Mouse (Mus musculus) intestine, embryonic 14.5 days (tissue): ENCODE results near the gene Fam120a. TPM values are rescaled to one million over a fixed set of nuclear protein-coding genes. Genes with fewer than 3 reads are reported as not detected.

ENCODE experiments used
- ATAC-seq: fragments of 200-750 bp; cut with Nextera tagmentation; replicated peaks from 2 replicates; pipeline ENCODE4 v1.8.0; 2017; ENCODE audit warnings: low read depth, moderate number of reproducible peaks, moderate TSS enrichment, moderate library complexity; ENCODE audit not compliant: low FRiP score, low TSS enrichment
- DNase-seq: peaks from one replicate; pipeline ENCODE4 v3.0.0-alpha.2; 2018; ENCODE audit warnings: low spot score
- H3K27ac ChIP-seq: fragments of 300-500 bp; sonication (generic); 2 replicates; pipeline ENCODE4 v1.5.1; 2014; ENCODE audit warnings: low read depth, mild to moderate bottlenecking, control low read depth
- H3K27me3 ChIP-seq: fragments of 300-500 bp; sonication (generic); replicated peaks from 2 replicates; pipeline ENCODE4 v1.6.1; 2014; ENCODE audit warnings: low read length, control low read depth; ENCODE audit not compliant: control insufficient read depth, insufficient read depth
- H3K36me3 ChIP-seq: fragments of 300-500 bp; sonication (generic); 2 replicates; pipeline ENCODE4 v1.6.1; 2014; ENCODE audit warnings: low read length, control low read depth; ENCODE audit not compliant: control insufficient read depth, insufficient read depth
- H3K4me1 ChIP-seq: fragments of 300-500 bp; sonication (generic); replicated peaks from 2 replicates; pipeline ENCODE4 v1.6.1; 2014; ENCODE audit warnings: low read length, control low read depth, mixed read lengths; ENCODE audit not compliant: control insufficient read depth, insufficient read depth
- H3K4me2 ChIP-seq: fragments of 300-500 bp; sonication (generic); 2 replicates; pipeline ENCODE4 v1.6.1; 2014; ENCODE audit warnings: low read length
- H3K4me3 ChIP-seq: fragments of 300-500 bp; sonication (generic); 2 replicates; pipeline ENCODE4 v1.5.1; 2014; ENCODE audit warnings: low read depth, low read length, control low read depth, mixed read lengths
- H3K9ac ChIP-seq: fragments of 300-500 bp; sonication (generic); 2 replicates; pipeline ENCODE4 v1.6.1; 2014; ENCODE audit warnings: mild to moderate bottlenecking, low read length
- H3K9me3 ChIP-seq: fragments of 300-500 bp; sonication (generic); 2 replicates; pipeline ENCODE4 v1.6.1; 2016; ENCODE audit warnings: low read length, control low read depth; ENCODE audit not compliant: control insufficient read depth
- WGBS: fragments of 180-500 bp; shearing (Covaris S2); extraction: QIAGEN DNeasy Blood & Tissue Kit; methylation state at CpG from one replicate; pipeline ENCODE4 v1.1.7; 2014; 5-methylcytosine and 5-hydroxymethylcytosine counted together
- polyA plus RNA-seq: library from polyadenylated mRNA; unstranded; fragments of >200 nt; fragmentation: Nextera tagmentation; extraction: Ambion mirVana; gene quantifications from 2 replicates; pipeline ENCODE4 v1.2.1, GENCODE M21; 2014

Gene Fam120a
- polyA plus RNA-seq, 1 experiment from 2014 or later = 43.8 TPM

- H3K4me2 ChIP-seq = no peak overlapping the region
- no peak overlapping the region for H3K9ac ChIP-seq
- H3K4me1 ChIP-seq = no peaks in the 10 kb centered on the region
- ATAC-seq (no peak), DNase-seq (no peak)
- no peak overlapping the region for H3K27ac ChIP-seq
- H3K36me3 ChIP-seq = peaks cover 73% of the 10 kb centered on the region
- H3K9me3 ChIP-seq = no peaks in the 10 kb centered on the region
- no peak overlapping the region for H3K4me3 ChIP-seq
- H3K27me3 ChIP-seq = no peaks in the 10 kb centered on the region
- 88% methylated on average over 4 of the region's 4 CpGs for WGBS
Observed at GRCm38 (mm10) chr13:48829780-48830179, 138.0 kb downstream of the Fam120a start.

Other genes starting within 250 kb of the Fam120a start
- 9.9 TPM in 2 replicates for gene Phf2, start 96.9 kb downstream of the Fam120a start, polyA plus RNA-seq
- 4.5 and 5.1 TPM in 2 replicates for gene Wnk2, start 180.0 kb upstream of the Fam120a start, polyA plus RNA-seq
- gene Ninj1, start 219.5 kb upstream of the Fam120a start, polyA plus RNA-seq = 63.0 and 64.1 TPM in 2 replicates
- gene Card19, start 248.0 kb upstream of the Fam120a start, polyA plus RNA-seq = 54.8 and 55.0 TPM in 2 replicates